Mouse (Mus musculus) olfactory bulb, adult 2 months (tissue): ENCODE measurements at regions not wholly inside any gene's neighbourhood (a gene's known extent, or its start where the extent isn't known, plus 50 kb on each side); places are given as distances from the start of the nearest gene placed in this dataset.

Experiments used
- CTCF ChIP-seq: fragments of 200-500 bp; IDR thresholded peaks from 2 replicates; pipeline ENCODE4 v1.5.1; 2012; ENCODE audit warnings: low read depth, mild to moderate bottlenecking, low read length, moderate library complexity; ENCODE audit not compliant: insufficient read depth
- POLR2A ChIP-seq: fragments of 200-500 bp; IDR thresholded peaks from 2 replicates; pipeline ENCODE4 v1.6.1; 2012; ENCODE audit warnings: mild to moderate bottlenecking, low read depth, low read length, moderate library complexity; ENCODE audit not compliant: insufficient read depth

GRCm38 (mm10) chr6:143359320-143360032 lies 192.5 kb downstream of the Etnk1 start:
- TF ChIP-seq CTCF (no peak), POLR2A (no peak)
